In genomic region chr10:75070281-75070976, GRCm38 (mm10) we compare ENCODE assay signal across 20 mouse cellular contexts. TPM values are rescaled to one million over a fixed set of nuclear protein-coding genes. Genes with fewer than 3 reads are reported as not detected.
DNase-seq lines count a peak whose midpoint lies in the region; ATAC-seq and TF ChIP-seq lines count a peak whose summit lies in the region.
"Had no signal": no experiment of that assay in that cellular context is flagged by ENCODE, and none has a peak within 500 bp of the region (broad histone marks: within the 10 kb centered on the region; RNA-seq: fewer than 3 reads in every experiment).

No protein-coding gene starts in this region.

- WGBS in heart, embryonic 12.5 days: 43% methylated on average over 11 of the region's 11 CpGs
- WGBS in lung, postnatal 0 days: 40% methylated on average over 11 of the region's 11 CpGs
- WGBS in cerebellum, adult 2 months: 88% methylated on average over 11 of the region's 11 CpGs

- ATAC-seq in heart, embryonic 12.5 days (ENCODE audit: insufficient number of reproducible peaks, low FRiP score): peak; percentile 61
- no peak for ATAC-seq in lung, postnatal 0 days
- ATAC-seq: forebrain, embryonic 14.5 days; intestine, postnatal 0 days had no signal

- intact Hi-C loops in heart, postnatal 25 days (cut with DNase I): no loop called here

- H3K4me2 ChIP-seq in heart, embryonic 12.5 days: no peak overlapping the region
- H3K4me2 ChIP-seq in lung, postnatal 0 days (replicated peaks; ENCODE audit: low read depth, low read length): no peak overlapping the region
- peak overlapping the region; percentile 42 for H3K4me2 ChIP-seq in myocyte (ENCODE audit: low read depth)
- H3K4me2 ChIP-seq: hindbrain, embryonic 15.5 days; limb, embryonic 15.5 days; lung, embryonic 15.5 days; midbrain, embryonic 12.5 days had no signal

- TF ChIP-seq CTCF in lung, postnatal 0 days (IDR thresholded peaks at IDR 0.05): no peak
- TF ChIP-seq CTCF in cerebellum, adult 2 months (IDR thresholded peaks at IDR 0.05; ENCODE audit: borderline replicate concordance, insufficient read depth, low read depth, low read length): no peak

- no peak overlapping the region for H3K9ac ChIP-seq in heart, embryonic 12.5 days
- H3K9ac ChIP-seq in lung, postnatal 0 days (replicated peaks; ENCODE audit: low read depth): no peak overlapping the region; the same call in 1 of the 2 replicates
- H3K9ac ChIP-seq: hindbrain, embryonic 15.5 days; limb, embryonic 15.5 days; lung, embryonic 15.5 days; midbrain, embryonic 12.5 days had no signal

- TF ChIP-seq EP300 in lung, postnatal 0 days (IDR thresholded peaks at IDR 0.05): no peak

- H3K9me3 ChIP-seq in heart, embryonic 12.5 days (replicated peaks): no peaks in the 10 kb centered on the region
- no peaks in the 10 kb centered on the region for H3K9me3 ChIP-seq in lung, postnatal 0 days (ENCODE audit: low read length)
- H3K9me3 ChIP-seq: hindbrain, embryonic 15.5 days; limb, embryonic 15.5 days; lung, embryonic 15.5 days; midbrain, embryonic 12.5 days had no signal

- peaks cover 6% of the 10 kb centered on the region; the same call in 1 of the 2 replicates for H3K36me3 ChIP-seq in heart, embryonic 12.5 days
- no peaks in the 10 kb centered on the region for H3K36me3 ChIP-seq in lung, postnatal 0 days (ENCODE audit: insufficient read depth, low read length)
- no peaks in the 10 kb centered on the region for H3K36me3 ChIP-seq in myocyte (ENCODE audit: control insufficient read depth, insufficient read depth)
- H3K36me3 ChIP-seq: G1E; hindbrain, embryonic 15.5 days; lung, embryonic 15.5 days had no signal

- peaks cover 60% of the 10 kb centered on the region for H3K79me2 ChIP-seq in myocyte (ENCODE audit: control insufficient read depth, insufficient read depth)

- no peak overlapping the region for H3K4me3 ChIP-seq in heart, embryonic 12.5 days
- H3K4me3 ChIP-seq in lung, postnatal 0 days (ENCODE audit: low read depth, low read length): no peak overlapping the region
- no peak overlapping the region for H3K4me3 ChIP-seq in myocyte
- no peak overlapping the region for H3K4me3 ChIP-seq in cerebellum, adult 2 months (replicated peaks; ENCODE audit: insufficient read depth, low read depth, low read length)
- H3K4me3 ChIP-seq: hindbrain, embryonic 15.5 days; limb, embryonic 15.5 days; lung, embryonic 15.5 days; midbrain, embryonic 12.5 days had no signal

- H3ac ChIP-seq in myocyte (ENCODE audit: control insufficient read depth, insufficient read length): no peak overlapping the region

- H3K27ac ChIP-seq in heart, embryonic 12.5 days (ENCODE audit: poor library complexity, severe bottlenecking): peak overlapping the region; percentile 69
- H3K27ac ChIP-seq in lung, postnatal 0 days (ENCODE audit: low read length): 0 out of 2 replicates have a peak overlapping the region, but pooled peaks have one; percentile 23
- no peak overlapping the region for H3K27ac ChIP-seq in cerebellum, adult 2 months (ENCODE audit: insufficient read depth, low read length)
- H3K27ac ChIP-seq: hindbrain, embryonic 15.5 days; limb, embryonic 15.5 days; lung, embryonic 15.5 days; midbrain, embryonic 12.5 days had no signal

- no peak for TF ChIP-seq POLR2A in myocyte (IDR thresholded peaks at IDR 0.05; ENCODE audit: insufficient read length, low read depth)
- TF ChIP-seq POLR2A in cerebellum, adult 2 months (IDR thresholded peaks at IDR 0.05; ENCODE audit: borderline replicate concordance, insufficient read depth, low read length): no peak

- H3K27me3 ChIP-seq in heart, embryonic 12.5 days (replicated peaks): no peaks in the 10 kb centered on the region; the same call in 1 of the 2 replicates
- no peaks in the 10 kb centered on the region for H3K27me3 ChIP-seq in lung, postnatal 0 days (replicated peaks; ENCODE audit: insufficient read depth, low read length)
- H3K27me3 ChIP-seq in myocyte (ENCODE audit: control insufficient read depth, insufficient read depth, insufficient read length): no peaks in the 10 kb centered on the region
- no peaks in the 10 kb centered on the region for H3K27me3 ChIP-seq in cerebellum, adult 2 months (ENCODE audit: control insufficient read depth, insufficient read depth, low read length)
- H3K27me3 ChIP-seq: hindbrain, embryonic 15.5 days; limb, embryonic 15.5 days; lung, embryonic 15.5 days; midbrain, embryonic 12.5 days had no signal

- DNase-seq in heart, postnatal 25 days (ENCODE audit: low spot score): no peak
- no peak for DNase-seq in lung, postnatal 0 days (ENCODE audit: low spot score)
- DNase-seq in lung, postnatal 25 days (ENCODE audit: low spot score): no peak
- peak; percentile 44 for DNase-seq in NIH3T3 (ENCODE audit: low read depth)
- no peak for DNase-seq in cerebellum, adult 11-12 months
- no peak for DNase-seq in cerebellum, adult 2 months
- DNase-seq: cerebellum, adult 9-11 months; kidney, postnatal 10 days; layer of hippocampus, adult 9-11 months had no signal

- H3K4me1 ChIP-seq in heart, embryonic 12.5 days (replicated peaks): peaks cover 54% of the 10 kb centered on the region
- H3K4me1 ChIP-seq in lung, postnatal 0 days (ENCODE audit: insufficient read depth, low read depth, low read length): peaks cover 11% of the 10 kb centered on the region; the same call in 1 of the 2 replicates
- peaks cover 13% of the 10 kb centered on the region for H3K4me1 ChIP-seq in cerebellum, adult 2 months (ENCODE audit: control insufficient read depth, insufficient read depth, low read length)

TF ChIP-seq in myocyte, 11 proteins besides CTCF, POLR2A, EP300 and RAD21:
- no peak for TF ChIP-seq MYOG (IDR thresholded peaks at IDR 0.05; ENCODE audit: control insufficient read depth in 1 of 3, insufficient read depth in 1 of 3, insufficient read length in 2 of 3, low read depth in 2 of 3)
- TF ChIP-seq SRF (IDR thresholded peaks at IDR 0.05; ENCODE audit: control insufficient read depth, insufficient read length, low read depth): no peak
- TF ChIP-seq TCF12 (IDR thresholded peaks at IDR 0.05; ENCODE audit: insufficient read depth, poor library complexity, severe bottlenecking): no peak
- TF ChIP-seq E2F4 (IDR thresholded peaks at IDR 0.05; ENCODE audit: insufficient read depth): no peak
- no peak for TF ChIP-seq MAX (IDR thresholded peaks at IDR 0.05; ENCODE audit: low read depth)
- no peak for TF ChIP-seq USF1 (IDR thresholded peaks at IDR 0.05; ENCODE audit: low read depth)
- TF ChIP-seq MYOD1 (IDR thresholded peaks at IDR 0.05; ENCODE audit: control insufficient read depth in 1 of 3, insufficient read length in 2 of 3, low read depth in 2 of 3): no peak
- TF ChIP-seq POLR2AphosphoS2 (IDR thresholded peaks at IDR 0.05; ENCODE audit: insufficient read length, low read depth): no peak
- TF ChIP-seq REST (IDR thresholded peaks at IDR 0.05; ENCODE audit: insufficient read depth, insufficient read length): no peak
- no peak for TF ChIP-seq TCF3 (IDR thresholded peaks at IDR 0.05; ENCODE audit: insufficient read length, low read depth)
- no peak for TF ChIP-seq CEBPB (IDR thresholded peaks at IDR 0.05; ENCODE audit: insufficient read depth, poor library complexity, severe bottlenecking)

RNA-seq across cellular contexts. Expression of gene Bcr, which starts 10.0 kb away (rescaled TPM):
- 21.9 and 23.7 TPM in 2 replicates for polyA plus RNA-seq in heart, embryonic 12.5 days (2016; fragmentation: Nextera tagmentation; extraction: Ambion mirVana)
- 1 to 10 TPM; 9.8 TPM for total RNA-seq in heart, postnatal 25 days (2021)
- 16.5 and 20.2 TPM in 2 replicates for polyA plus RNA-seq in lung, postnatal 0 days (2015; fragmentation: Nextera tagmentation; extraction: Ambion mirVana)
- polyA plus RNA-seq in myocyte (2012; fragmentation: generic; extraction: Trizol): 16.8 TPM
- 44.3 and 44.4 TPM in 2 replicates for polyA plus RNA-seq in cerebellum, adult 2 months (2012; rRNA removed)
- polyA plus RNA-seq: G1E had no signal

RNA-seq across cellular contexts. Expression of gene Rab36, which starts 33.6 kb away (rescaled TPM):
- 4.3 and 4.8 TPM in 2 replicates for polyA plus RNA-seq in heart, embryonic 12.5 days (2016; fragmentation: Nextera tagmentation; extraction: Ambion mirVana)
- under 1 TPM; 0.49 to 0.50 TPM for total RNA-seq in heart, postnatal 25 days (2021)
- 4.7 and 6.1 TPM in 2 replicates for polyA plus RNA-seq in lung, postnatal 0 days (2015; fragmentation: Nextera tagmentation; extraction: Ambion mirVana)
- polyA plus RNA-seq in myocyte (2012; fragmentation: generic; extraction: Trizol): 0.83 TPM
- polyA plus RNA-seq in cerebellum, adult 2 months (2012; rRNA removed): 20.4 and 21.2 TPM in 2 replicates
- polyA plus RNA-seq: G1E had no signal

RNA-seq across cellular contexts. Expression of gene Rsph14, which starts 38.0 kb away (rescaled TPM):
- polyA plus RNA-seq in heart, embryonic 12.5 days (2016; fragmentation: Nextera tagmentation; extraction: Ambion mirVana): not detected in 2 replicates
- not detected for total RNA-seq in heart, postnatal 25 days (2021)
- 8.8 and 8.9 TPM in 2 replicates for polyA plus RNA-seq in lung, postnatal 0 days (2015; fragmentation: Nextera tagmentation; extraction: Ambion mirVana)
- not detected for polyA plus RNA-seq in myocyte (2012; fragmentation: generic; extraction: Trizol)
- 0.43 and 0.79 TPM in 2 replicates for polyA plus RNA-seq in cerebellum, adult 2 months (2012; rRNA removed)
- total RNA-seq: granulocyte monocyte progenitor cell, adult 5-6 weeks had no signal
- polyA plus RNA-seq: forebrain, embryonic 14.5 days; G1E; intestine, postnatal 0 days; limb, embryonic 15.5 days; midbrain, embryonic 12.5 days; spleen, adult 2 months had no signal
